Mouse (Mus musculus) ES-Bruce4 (cell line): Measurements from ENCODE around the gene Rnf220.

Source experiments
- CTCF ChIP-seq: IDR thresholded peaks from one replicate; pipeline ENCODE4 v1.8.1; 2011; ENCODE audit warnings: low read depth, low read length
- EP300 ChIP-seq: IDR thresholded peaks from 2 replicates; pipeline ENCODE4 v1.6.1; 2011; ENCODE audit warnings: low read depth, low read length; ENCODE audit not compliant: insufficient read depth

GRCm38 (mm10) chr4:117299921-117300320 is 196.9 kb downstream of the Rnf220 start:
- TF ChIP-seq EP300 (no peak), CTCF (no peak)
